Mouse (Mus musculus): ENCODE measurements at regions not wholly inside any gene's neighbourhood (a gene's known extent, or its start where the extent isn't known, plus 50 kb on each side); places are given as distances from the start of the nearest gene placed in this dataset.
A peak's percentile ranks its signal among the peaks of the same experiment; 100 is the strongest.

DNA sequence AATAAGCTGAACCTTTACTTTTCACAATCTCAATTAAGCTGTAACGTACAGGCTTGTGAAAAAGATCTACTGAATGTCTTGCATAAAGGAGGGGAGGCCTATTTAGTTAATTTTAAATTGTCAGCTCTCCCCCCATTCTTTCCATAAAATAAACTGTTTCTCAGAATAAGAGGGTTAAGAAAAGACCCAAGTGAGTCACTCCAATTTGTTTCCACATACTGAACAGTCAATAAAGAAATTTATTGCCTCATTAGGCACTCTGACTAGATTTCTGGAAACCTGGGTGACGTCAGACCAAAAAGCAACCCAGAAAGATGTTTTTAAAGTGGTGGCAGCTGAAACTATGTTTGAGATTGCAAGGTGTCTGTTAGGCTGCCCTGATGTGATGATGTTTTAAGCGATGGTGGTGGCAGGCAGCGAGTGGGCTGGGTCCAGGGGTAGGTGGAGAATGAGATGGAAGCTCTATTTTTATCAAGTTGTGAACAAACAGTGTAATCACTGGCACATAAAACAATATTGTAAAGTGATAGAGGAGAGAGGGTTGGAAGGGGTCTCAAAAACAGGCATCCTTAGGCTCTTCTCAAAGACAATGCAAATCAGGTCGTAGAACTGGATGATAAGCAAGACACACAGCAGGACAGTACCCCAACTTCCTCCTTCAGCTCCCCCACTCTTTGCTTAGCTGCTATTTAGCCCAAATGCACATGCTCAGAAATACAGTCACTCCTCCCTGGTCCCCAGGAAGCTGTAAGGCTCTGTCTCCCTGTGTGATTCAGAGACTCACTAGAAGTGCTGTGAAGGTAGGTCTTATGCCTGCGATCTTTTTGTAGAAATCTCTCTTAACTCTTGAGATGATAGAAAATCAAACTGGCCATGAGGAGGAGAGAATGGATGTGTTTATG, 288.0 kb downstream of the Usp25 start:
- no peak for DNase-seq

DNA sequence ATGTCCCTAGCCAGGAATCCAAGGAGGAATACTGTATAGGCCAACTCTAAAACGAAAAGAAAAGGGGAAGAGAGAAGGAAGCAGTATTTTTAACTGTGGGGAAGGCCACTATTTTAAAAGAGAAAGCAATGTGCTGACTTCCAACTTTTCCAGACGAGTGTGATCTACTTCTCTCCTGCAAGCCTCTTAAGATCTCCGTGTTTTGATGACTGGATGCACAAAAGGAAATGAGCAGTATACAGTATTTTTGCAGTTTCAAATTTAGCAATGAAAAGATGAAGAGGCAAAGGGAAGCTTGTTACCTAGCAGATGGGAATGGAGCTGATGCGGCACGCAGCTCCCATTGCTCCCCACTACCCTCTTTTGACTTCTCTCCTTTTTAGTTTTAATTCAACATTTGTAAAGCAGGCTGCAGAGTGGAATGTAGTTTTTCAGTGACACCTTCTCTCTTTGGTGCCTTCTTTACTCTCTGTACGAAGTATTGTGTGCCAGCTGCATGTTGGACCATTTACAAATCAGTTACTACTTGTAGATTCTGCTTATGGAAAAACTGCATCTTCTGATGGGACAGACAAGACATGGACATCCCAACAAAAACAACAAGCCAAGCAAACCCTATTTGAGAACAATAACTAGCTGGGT, 287.2 kb downstream of the Usp25 start:
- no peak for DNase-seq

DNA sequence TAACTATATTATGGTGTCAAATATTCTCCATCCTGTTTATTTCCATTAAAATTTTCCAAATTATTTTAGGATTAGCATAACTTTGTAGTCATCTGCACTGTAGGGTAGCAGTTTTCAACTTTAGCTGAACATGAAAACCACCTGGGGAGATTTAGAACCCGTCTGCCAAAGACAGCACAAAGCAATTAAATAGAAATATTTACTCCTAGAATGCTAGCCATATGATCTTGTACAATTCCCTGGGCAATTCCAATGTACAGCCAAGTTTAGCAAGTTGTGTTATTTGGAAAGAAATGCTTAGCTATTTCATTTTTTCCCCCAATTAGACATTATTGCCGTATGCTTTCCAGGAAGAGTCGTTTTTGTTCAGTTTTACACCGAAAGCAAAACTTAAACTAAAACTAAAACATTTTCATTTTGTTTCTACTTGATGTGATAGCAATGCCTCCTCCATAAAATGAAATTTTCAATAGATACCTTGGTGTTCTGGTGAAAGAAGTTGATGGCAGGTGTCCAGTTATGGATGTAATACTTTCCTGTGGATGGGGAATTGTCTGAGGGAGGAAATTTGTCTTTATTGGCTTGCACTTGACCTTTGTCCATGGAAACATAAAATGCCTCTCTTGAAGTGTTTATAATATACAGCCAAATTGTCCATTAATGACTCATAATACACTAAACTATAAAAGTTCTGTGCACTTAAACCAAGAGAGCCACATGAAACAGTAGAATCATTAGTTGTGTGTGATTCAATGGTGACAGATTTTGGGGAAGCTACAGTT, 282.3 kb downstream of the Usp25 start:
- DNase-seq: no peak

DNA sequence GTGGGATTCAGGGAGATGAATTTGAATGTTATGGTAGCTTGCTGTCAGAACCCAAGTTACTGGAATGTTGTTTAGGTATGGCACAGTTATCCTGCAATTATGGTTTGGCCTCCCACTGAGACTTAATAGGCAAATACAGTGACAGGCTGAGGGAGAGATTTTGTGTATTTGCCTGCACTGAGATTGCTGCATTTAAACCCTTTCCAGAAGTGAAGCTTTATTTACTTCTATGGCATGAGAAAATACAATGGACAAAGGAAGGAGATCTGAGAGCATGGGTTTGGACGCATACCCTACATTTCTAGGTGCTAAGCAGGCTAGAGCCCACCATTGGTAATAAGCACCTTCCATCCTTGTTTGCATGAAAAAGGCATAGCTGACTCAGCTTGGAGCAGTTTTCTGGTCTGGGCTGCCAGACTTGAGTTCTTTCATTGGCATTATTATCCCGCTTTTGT, 278.8 kb downstream of the Usp25 start:
- DNase-seq: no peak

DNA sequence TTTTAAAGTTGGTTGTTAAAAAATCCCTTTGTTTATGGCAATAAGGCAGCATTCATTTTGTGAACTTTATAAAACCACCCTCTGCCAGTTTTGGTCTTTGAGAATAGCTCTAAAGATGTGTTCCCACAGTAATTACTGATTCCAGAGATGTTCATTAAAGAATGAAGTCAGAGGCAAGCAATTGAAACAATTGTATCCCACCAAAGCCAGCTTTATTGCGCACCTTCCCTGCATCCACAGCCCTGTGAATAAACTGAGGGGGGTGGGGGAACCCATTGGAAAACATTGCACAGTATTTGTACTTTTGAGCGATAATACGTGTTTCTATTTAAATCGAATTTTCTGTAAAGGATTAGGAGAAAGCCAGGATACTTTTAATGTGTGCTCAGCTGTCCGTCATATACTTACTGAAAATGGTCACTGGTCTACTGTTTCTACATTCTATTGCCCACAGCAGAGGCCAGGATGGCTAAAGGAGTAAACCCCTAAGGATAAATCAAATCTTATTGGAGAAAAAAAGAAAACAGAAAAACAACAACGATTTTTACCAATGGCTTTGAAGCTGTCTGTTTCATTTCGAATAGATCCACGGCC, 278.3 kb downstream of the Usp25 start:
- no peak for DNase-seq

DNA sequence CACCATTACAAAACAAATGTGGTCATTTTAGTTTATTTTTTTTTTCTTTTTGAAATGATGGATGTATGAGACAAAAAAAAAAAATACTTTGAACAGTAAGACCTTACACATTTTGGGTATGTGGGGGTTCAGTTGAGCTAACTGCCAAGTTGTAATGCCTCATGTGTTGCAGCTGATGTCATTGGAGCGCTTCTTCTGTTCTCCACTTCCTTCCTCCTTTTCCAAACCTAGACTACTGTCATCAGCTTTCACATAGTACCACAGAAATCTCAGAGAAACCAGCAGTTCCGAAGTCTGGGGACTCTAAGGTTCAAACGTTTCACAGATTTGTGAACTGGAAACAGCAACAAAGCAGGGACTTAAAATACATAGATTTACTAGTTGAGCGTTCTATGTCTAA, 270.7 kb downstream of the Usp25 start:
- no peak for DNase-seq

DNA sequence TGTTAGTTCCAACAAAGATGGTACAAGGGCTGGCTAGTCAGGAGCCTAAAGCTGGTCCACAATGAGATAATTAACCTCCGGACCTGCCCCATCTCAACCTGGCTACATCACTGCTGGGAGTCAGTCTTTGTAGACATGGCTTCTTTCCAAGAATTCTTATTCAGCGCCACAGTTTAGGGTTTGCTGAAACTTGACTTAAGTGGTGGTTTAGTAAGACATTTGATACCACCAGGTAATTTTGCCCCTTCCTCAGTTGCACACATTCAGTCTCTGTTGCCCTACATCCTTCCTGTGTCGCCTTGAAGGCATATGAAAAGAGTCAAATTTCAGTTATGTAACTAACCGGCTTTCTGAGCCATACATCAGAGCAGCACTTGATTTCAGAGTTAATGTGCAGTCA, 266.4 kb downstream of the Usp25 start:
- no peak for DNase-seq

DNA sequence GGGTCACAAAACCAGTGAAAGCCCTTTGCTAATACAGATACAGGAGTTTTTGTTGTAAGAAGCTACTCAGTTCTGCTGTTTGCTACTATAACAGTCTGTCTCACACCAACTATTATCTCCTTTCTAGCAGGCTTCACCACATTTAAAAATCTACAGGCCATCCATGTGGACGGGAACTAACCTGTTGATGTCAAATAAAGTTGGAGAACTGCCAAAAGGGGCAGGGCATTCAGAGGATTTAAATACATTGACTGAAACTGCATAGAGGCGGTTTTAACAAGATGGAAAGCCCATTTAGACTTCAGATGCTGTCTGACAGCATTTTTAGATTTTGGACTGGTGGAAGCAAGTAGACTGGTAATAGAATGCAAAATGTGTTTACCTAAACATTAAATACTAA, 266.0 kb downstream of the Usp25 start:
- no peak for DNase-seq

DNA sequence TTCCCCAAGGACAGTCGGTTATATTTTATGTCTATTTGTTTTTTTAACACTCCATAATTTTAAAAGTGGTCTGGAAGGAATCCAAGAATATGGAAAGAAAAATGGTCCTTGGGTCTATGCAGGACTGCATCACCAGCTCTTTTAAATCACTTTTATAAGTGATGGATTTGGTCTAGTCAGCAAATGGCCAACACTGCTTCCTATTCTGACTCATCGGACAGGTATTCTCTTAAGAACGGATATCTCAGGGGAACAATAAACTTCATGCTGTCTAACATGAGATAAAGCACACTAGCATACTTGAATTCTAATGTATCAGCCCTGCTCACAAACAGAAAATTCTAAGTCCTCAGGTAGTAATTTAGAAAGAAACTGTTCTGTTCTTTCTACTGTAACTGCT, 259.8 kb downstream of the Usp25 start:
- DNase-seq: no peak

DNA sequence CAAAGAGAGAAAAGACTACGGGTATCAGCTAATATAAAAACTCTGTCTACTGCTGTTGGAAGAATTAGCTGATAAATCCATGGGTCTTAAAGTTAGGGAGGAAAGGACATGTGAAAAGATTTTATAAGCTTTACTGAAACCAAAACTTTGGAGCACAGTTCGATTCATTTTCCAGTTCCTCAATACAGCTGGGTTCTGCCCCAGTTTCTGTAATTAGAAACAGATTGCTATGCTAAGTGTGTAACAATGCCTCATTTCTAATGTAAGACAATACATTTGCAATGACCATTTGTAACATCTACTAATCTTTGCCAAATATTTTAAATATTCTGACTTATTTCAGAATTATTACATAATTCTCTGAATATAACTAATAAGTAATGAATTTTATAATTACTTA, 255.4 kb downstream of the Usp25 start:
- no peak for DNase-seq

DNA sequence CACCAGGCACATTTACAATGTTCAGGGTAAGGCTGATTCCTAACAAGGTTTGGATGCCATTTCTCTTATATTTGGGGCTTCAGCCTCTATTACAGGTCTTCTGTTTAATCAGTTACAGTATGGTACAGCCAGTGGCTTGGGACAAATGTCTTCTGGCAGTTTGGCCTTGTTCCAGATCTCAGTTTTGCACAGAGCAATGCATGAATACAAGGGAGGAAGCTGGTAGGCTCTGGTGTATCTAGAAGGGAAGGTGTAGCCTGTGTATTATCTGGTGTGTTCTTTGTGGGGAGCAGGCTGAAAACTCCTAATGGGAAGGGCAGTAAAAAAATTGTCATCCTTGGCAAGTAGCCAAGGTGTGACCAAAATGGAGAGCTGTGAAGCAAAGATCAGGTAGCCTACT, 254.2 kb downstream of the Usp25 start:
- DNase-seq: no peak

DNA sequence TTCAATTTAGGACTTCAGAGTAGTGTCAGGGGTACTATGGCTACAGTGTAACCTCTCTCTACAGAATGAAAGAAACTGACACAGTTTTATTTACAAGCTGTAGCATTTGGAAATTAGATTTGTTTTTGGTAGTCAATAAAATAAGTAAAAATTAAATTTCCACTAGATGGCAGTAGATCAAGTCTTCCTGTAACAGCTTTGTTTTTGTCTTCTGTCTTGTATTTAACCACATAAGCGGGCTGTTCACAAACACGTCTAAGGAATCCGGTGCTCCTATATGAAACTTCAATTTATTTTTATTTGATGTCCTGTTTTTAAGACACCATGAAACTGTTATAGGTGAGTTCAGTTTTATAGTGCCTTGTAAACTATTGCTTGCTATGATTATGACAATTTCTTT, 238.8 kb downstream of the Usp25 start:
- DNase-seq: no peak

DNA sequence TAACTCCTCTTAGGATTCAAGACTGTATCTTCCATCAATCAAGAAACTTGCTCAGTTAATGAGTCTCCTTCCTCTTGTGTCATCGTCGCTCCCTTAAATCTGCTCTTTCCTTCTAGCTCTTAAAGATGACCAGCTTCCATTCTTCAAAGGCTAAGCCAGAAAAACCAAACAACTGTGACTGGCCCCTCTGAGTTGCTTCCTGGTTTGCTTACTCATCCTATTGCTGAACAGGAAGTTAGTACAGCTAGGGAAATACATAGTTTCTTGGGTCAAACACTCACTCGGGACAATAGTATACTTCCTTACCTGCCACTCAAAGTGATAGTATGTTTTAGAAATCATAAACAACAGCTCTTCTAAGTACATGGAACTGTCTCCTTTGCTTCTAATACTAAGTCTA, 237.9 kb downstream of the Usp25 start:
- no peak for DNase-seq

DNA sequence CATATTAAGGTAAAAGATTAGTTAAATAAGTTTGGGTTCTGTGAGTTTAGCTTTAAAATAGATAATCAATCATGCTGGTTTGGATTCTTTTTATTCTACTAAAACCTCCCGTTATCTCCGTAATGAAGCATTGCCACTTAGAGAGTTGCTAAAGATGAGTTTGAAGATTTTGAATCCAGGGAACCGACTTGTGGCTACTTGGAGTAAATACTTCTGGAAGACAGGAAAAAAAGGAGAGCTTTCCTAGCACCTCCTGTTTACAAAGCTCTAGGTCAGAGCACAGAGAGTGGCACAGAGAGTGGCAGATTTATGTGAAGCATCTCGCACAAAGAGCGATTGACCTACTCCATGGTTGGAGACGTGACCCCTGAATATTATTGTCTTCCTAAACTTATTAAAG, 227.4 kb downstream of the Usp25 start:
- no peak for DNase-seq

DNA sequence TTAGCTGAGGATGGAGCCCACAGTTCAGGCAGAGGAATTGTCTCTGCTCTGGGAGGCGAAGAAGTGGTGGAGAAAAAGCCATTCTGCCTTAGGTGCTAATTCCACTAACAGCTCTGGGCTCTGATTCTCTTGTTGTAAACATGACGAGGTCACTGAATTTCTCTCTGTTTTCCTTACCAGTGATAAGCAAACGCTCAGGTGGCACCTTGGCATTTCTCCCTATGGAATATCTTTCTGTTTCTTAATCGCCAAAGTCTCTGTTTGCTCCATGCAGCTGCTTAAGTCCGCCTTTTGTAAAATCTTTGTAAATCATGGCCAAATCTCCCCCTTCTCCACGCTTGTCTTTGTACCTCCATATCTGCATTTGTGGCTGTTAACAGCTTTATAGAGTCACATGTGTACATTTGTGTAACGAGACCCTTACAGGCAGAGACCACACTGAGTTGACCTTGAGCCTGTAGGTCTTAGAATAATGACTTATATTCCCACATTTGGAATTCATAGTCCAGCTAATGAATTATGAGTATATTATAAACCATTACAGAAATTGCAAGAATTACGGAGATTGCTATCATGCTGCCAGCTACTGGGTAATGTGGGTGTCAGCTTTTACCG, 225.8 kb downstream of the Usp25 start:
- peak; percentile 19 for DNase-seq

DNA sequence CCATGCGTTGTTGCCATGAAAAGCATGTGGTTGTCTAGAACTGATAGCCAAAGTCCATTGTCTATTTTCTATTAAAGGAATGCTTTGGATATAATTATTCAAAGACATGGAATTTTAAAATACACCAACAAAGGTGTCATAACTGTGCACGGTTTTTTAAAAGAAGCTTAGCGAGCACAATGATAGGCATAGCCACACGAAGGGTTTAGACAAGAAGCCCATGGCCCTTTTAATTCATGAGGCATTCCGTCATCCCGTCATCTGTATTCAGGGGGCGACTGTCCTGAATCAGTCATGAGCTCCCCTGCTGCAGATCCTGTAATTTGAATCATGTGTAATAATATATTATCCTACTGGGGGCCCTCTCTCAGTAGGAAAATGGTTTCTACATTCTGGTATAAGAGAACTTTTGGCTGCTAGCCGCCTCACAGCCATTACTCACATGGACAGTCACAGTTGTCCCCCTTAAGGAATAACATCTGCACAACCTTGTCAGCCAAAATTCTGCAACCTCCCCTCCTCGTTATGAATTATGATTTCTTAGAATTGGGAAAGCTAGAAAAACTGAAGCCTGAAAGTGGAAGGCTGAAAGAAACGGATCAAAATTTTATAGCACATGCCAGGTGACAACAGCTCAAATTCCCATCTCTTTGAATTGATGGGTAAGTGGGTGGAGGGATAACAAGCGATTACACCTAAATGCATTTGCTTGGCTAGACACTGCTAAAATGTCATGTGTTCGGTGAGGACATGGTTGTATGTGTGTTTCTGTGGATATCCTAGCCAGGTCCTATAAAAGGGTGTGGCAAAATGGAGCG, 225.1 kb downstream of the Usp25 start:
- peak; percentile 31 for DNase-seq

DNA sequence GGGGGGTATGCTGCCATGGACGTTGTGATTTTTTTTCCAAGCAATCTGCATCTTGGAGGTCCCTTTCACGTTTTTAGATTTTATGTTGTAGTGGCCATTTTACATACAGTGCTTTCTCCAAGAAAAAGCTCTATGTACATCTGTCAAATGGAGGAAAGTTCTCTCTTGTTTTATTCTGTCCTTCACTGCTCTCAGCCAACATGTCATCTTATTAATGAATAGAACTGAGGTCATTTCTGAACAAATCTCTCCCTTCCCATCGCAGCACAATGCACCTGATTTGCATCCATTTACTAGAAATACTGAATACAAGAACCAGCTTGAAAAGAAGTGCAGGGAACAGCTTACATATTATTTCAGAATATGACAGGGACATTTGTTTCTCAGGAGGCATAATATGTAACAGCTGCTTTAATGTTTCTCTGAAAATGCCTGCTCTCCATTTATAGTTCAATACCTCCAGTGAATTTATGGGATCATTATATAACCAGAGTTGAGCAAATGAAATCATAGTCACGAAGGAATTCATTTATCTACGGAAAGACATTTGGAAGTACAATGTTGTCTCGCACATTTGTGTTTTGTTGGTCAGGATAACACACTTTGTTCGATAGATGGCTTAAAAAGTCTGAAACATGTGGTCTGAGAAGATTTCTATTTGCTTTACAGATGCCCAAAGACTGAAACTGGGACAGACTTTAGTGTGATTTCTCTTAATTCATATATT, 224.3 kb downstream of the Usp25 start:
- no peak for DNase-seq

DNA sequence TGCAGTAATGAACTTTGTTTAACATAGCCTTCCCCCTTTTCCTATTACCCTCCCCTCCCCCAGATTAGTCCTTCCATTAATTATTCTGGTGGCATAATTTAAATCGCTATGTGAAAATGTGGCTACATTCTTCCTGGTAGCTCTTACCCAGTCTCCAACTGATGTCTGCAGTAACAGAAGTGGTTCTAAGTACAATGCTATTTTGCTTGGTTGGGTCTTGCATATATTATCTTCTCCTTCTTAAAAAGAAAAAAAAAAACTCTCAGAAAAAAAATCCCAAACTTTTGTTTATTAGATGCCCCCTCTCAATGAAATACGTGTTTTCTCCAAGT, 223.7 kb downstream of the Usp25 start:
- DNase-seq: no peak

DNA sequence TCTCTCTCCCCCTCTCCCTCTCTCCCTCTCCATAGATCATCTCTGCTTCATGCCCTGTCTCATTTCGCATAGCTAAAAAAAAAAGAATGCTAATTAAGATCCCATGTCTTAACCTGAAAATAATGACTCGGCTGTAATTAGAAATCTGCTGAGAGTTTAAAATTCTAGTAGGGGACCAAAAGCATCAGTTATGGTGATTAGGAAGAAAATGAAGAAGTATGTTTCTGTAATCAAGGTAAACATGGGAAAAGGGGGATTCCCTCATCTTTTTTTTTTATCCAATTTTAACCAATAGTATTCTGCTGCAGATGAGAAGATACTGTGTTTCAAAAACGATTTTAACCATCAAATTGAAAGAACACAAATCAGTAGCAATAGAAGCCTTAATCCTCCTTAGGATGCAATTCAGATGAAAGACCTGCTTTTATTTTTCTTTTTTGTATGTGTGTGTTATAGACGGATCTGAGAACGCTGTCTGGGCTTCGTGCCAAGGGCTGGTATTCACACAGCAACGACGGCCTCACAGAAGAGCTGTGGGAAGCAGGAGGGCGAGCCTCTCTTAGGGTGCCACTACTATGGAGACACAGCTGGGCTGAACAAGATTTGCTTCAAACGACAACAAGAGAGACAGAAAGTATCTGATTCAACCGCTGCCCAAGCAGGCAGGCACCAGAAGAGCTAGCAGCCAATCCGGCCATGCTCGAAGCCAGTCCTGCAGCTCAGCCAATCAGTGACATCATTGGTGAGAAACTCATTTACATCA, 223.2 kb downstream of the Usp25 start:
- DNase-seq: peak; percentile 82

DNA sequence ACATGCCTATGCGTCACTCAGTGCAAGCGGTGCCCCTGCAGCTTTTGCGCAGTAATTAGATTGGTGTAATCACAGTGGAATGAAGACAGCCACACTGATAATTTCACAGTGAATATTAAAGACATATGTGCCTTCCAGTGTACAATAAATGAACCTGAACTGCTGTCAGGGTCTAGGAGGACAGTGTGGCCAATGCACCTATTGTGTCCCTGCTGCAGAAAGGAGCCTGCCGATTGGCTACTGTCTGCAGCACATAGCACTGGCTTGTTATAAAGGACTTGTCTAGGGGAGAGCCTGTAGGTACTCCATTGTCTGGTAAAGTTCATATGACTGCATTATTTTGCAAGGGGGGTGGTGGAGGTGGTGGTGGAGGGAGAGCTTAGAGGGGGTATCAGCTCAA, 222.5 kb downstream of the Usp25 start:
- peak; percentile 42 for DNase-seq

DNA sequence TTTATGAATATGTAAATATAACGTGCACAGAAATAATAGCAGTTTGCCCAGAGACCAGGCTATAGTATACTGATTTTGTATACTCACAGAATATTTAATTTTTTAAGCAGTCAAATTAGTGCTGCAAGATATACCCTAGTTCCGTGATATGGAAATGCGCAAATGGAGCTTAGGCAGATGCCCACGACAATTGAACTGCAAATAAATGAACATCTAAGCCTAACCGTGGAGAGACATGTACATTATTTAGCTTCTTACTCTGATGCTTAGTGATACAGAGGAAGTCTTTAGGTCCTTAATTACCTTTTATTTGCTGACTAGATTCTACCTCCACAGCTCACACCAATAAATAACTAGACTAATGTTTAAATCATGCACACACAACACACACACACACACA, 221.9 kb downstream of the Usp25 start:
- no peak for DNase-seq

Measured in right cerebral cortex, postnatal 25 days (tissue).